Mouse (Mus musculus) cerebellum, adult 18-20 months (tissue): ENCODE results near the gene Mterf4.

Experiments
- DNase-seq, 2 experiments: peaks; one replicate each; pipeline ENCODE4 v3.0.0; 2021

Gene Mterf4

DNA sequence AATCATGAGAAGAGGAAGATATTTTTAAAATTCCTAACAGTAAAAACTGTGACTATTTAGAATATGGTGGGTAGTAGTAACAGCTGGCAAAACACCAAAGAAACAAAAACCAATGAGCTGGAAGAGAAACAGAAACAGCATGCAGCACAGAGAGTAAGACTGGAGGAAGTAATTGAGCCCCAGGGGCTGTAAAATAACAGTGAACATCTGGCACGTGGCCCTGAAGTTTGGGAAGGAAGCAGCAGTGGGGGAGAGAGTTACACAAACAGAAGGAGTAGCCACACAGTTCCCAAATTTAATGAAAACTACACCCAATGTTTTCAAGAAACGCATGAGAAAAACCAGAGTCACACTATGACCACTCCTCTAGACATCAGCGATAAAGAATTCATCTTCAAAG is 38.5 kb downstream of the Mterf4 start:
- DNase-seq: no peak

DNA sequence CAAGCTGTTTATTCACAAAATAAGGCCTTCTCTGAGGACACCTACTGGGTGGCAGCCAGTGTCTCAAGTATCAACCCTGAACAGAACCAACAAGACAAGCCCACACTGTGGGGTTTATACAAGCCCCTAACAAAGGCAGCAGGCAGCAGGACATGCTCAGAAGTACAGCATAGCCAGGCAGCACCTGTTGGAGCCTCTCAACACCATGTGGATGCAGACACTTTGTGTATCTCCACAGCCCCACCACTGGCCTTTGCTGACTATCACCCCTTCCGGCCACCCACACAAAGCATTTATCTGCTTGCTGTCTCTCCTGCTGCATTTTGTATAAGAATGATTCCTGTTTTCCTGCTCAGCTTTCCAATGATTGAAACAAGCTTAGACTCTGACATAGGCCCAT is 48.2 kb downstream of the Mterf4 start:
- DNase-seq: no peak

DNA sequence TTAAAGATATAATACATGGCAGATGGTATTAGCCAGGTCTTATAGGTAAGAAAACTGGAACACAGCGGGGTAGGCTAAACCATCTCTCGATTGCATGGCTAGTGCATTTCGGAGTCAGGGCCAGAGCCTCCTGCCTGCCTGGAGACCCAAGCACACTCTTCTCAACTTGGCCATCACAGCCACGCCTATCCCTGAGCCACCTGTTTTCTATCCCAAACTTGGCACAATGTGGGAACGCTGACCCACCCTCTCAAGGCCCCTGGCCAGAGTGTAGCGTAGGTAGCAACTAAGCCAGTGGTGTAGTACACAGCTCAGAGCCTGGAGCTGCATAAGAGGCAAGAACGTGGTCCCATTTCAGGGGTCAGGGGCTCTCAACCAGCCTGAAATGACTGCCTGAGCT is 50.0 kb downstream of the Mterf4 start:
- DNase-seq: no peak

DNA sequence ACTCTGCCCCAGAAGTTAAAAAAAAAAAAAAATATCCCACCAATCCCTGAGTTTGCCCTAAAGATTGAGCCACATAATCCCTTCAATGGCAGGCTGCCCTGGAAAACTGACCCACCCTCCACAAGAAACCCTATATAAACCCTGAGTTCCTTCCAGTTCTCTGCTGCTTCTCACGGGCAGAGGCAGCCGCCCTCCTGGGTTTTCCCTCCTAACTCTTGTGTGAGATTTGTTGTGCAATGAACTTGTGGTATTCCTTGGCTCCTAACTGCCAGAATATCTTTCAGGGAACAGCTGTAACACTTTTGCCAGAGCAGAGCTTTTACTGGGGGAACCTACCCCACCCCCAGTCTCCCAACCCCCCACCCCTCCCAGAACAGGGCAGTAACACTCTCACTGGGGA is 53.1 kb downstream of the Mterf4 start:
- DNase-seq: no peak
